19 mouse cellular contexts compared by ENCODE assay signal in the genomic region with DNA sequence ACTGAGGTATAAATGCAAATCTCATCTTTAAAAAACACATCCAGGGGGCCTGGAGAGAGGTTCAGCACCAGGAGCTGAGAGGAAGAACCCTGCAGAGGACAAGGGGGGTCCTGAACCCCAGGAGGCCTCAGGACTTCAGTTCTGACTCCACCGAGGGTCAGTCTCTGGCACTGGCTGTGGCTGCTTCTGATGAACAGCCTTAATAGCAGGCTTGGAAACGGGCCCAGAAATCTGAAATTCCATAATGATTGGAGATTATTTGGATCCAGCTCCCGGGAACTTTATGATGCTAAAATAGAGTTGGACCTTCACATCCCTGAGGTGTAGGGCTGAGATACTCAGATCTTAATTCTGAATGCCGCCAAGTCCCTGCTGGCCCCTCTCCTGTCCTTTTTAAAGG. TPM values are rescaled to one million over a fixed set of nuclear protein-coding genes. Genes with fewer than 3 reads are reported as not detected.
DNase-seq lines count a peak whose midpoint lies in the region; ATAC-seq and TF ChIP-seq lines count a peak whose summit lies in the region.
"Had no signal": no experiment of that assay in that cellular context is flagged by ENCODE, and none has a peak within 500 bp of the region (broad histone marks: within the 10 kb centered on the region; RNA-seq: fewer than 3 reads in every experiment).

No protein-coding gene starts in this region.

- no peak overlapping the region for H3K4me2 ChIP-seq in heart, postnatal 0 days (ENCODE audit: low read depth, low read length)
- no peak overlapping the region for H3K4me2 ChIP-seq in heart, embryonic 12.5 days
- no peak overlapping the region for H3K4me2 ChIP-seq in neural tube, embryonic 15.5 days
- H3K4me2 ChIP-seq: forebrain, embryonic 13.5 days; neural tube, embryonic 12.5 days had no signal

- 8% methylated on average over 4 of the region's 4 CpGs for WGBS in heart, postnatal 0 days
- 6% methylated on average over 4 of the region's 4 CpGs for WGBS in heart, embryonic 12.5 days
- WGBS in neural tube, embryonic 15.5 days = 11% methylated on average over 4 of the region's 4 CpGs

- no peaks in the 10 kb centered on the region for H3K27me3 ChIP-seq in heart, postnatal 0 days (ENCODE audit: control insufficient read depth, insufficient read depth, low read length)
- no peaks in the 10 kb centered on the region for H3K27me3 ChIP-seq in heart, embryonic 12.5 days (replicated peaks)
- no peaks in the 10 kb centered on the region for H3K27me3 ChIP-seq in neural tube, embryonic 15.5 days (replicated peaks)
- H3K27me3 ChIP-seq: forebrain, embryonic 13.5 days; neural tube, embryonic 12.5 days had no signal

- no peak for TF ChIP-seq EP300 in heart, postnatal 0 days (IDR thresholded peaks at IDR 0.05; ENCODE audit: low read depth)

- H3K27ac ChIP-seq in heart, postnatal 0 days (ENCODE audit: low read depth) = no peak overlapping the region; the same call in 1 of the 2 replicates
- no peak overlapping the region for H3K27ac ChIP-seq in heart, embryonic 12.5 days (ENCODE audit: poor library complexity, severe bottlenecking)
- peak overlapping the region; percentile 41; the same call in 1 of the 2 replicates for H3K27ac ChIP-seq in neural tube, embryonic 15.5 days (replicated peaks)
- H3K27ac ChIP-seq: forebrain, embryonic 13.5 days; hindbrain, embryonic 10.5 days; neural tube, embryonic 12.5 days had no signal

- ATAC-seq in heart, postnatal 0 days (ENCODE audit: insufficient read depth, low read depth) = 0 out of 2 replicates have a peak, but pooled peaks have one; percentile 14
- no peak for ATAC-seq in heart, embryonic 12.5 days (ENCODE audit: insufficient number of reproducible peaks, low FRiP score)
- ATAC-seq in neural tube, embryonic 15.5 days (ENCODE audit: low FRiP score) = no peak
- ATAC-seq: forebrain, embryonic 13.5 days; inflammation-experienced regulatory T-cells, adult 6 months had no signal

- H3K4me1 ChIP-seq in heart, postnatal 0 days (ENCODE audit: control insufficient read depth, insufficient read depth) = peaks cover 8% of the 10 kb centered on the region; the same call in 1 of the 2 replicates
- H3K4me1 ChIP-seq in heart, embryonic 12.5 days (replicated peaks) = peaks cover 14% of the 10 kb centered on the region
- H3K4me1 ChIP-seq in neural tube, embryonic 15.5 days = peaks cover 14% of the 10 kb centered on the region

- H3K9ac ChIP-seq in heart, postnatal 0 days (replicated peaks; ENCODE audit: low read depth, low read length) = no peak overlapping the region
- no peak overlapping the region for H3K9ac ChIP-seq in heart, embryonic 12.5 days
- no peak overlapping the region for H3K9ac ChIP-seq in neural tube, embryonic 15.5 days (replicated peaks)
- H3K9ac ChIP-seq: forebrain, embryonic 13.5 days; neural tube, embryonic 12.5 days had no signal

- H3K36me3 ChIP-seq in heart, postnatal 0 days (replicated peaks; ENCODE audit: control insufficient read depth, insufficient read depth, low read length) = no peaks in the 10 kb centered on the region
- H3K36me3 ChIP-seq in heart, embryonic 12.5 days = no peaks in the 10 kb centered on the region
- no peaks in the 10 kb centered on the region for H3K36me3 ChIP-seq in neural tube, embryonic 15.5 days
- H3K36me3 ChIP-seq: hindbrain, embryonic 10.5 days; neural tube, embryonic 12.5 days had no signal

- TF ChIP-seq CTCF in heart, postnatal 0 days (IDR thresholded peaks at IDR 0.05; ENCODE audit: low read depth) = no peak

- no peaks in the 10 kb centered on the region for H3K9me3 ChIP-seq in heart, postnatal 0 days (replicated peaks; ENCODE audit: control insufficient read depth, low read length)
- H3K9me3 ChIP-seq in heart, embryonic 12.5 days (replicated peaks) = no peaks in the 10 kb centered on the region
- no peaks in the 10 kb centered on the region for H3K9me3 ChIP-seq in neural tube, embryonic 15.5 days (replicated peaks)
- H3K9me3 ChIP-seq: forebrain, embryonic 13.5 days; hindbrain, embryonic 10.5 days; neural tube, embryonic 12.5 days had no signal

- DNase-seq in adrenal gland, postnatal 10 days = peak; percentile 23
- DNase-seq in adrenal gland, adult 18-20 months (ENCODE audit: low spot score in 2 of 2) = no peak
- peak; percentile 26 for DNase-seq in heart, postnatal 0 days (ENCODE audit: low spot score)
- peak; percentile 29 for DNase-seq in lung, postnatal 10 days
- DNase-seq in lung, postnatal 36 days = no peak
- no peak for DNase-seq in left cerebral cortex, adult 8-10 months (ENCODE audit: low spot score in 2 of 2)
- DNase-seq: cerebellum, postnatal 10 days; kidney, adult 9 months; liver; lung, adult 2 months; right cerebral cortex, postnatal 14 days; thymus, postnatal 25 days had no signal

- no peak overlapping the region for H3K4me3 ChIP-seq in heart, postnatal 0 days (ENCODE audit: low read depth, low read length)
- no peak overlapping the region for H3K4me3 ChIP-seq in heart, embryonic 12.5 days
- no peak overlapping the region for H3K4me3 ChIP-seq in neural tube, embryonic 15.5 days (replicated peaks)
- H3K4me3 ChIP-seq: forebrain, embryonic 13.5 days; hindbrain, embryonic 10.5 days; neural tube, embryonic 12.5 days had no signal

RNA-seq across cellular contexts. Expression of gene Rptor, which starts 25.9 kb away (rescaled TPM):
- total RNA-seq in adrenal gland, postnatal 10 days (2021) = 10 to 100 TPM; 36.9 to 50.6 TPM
- total RNA-seq in adrenal gland, adult 18-20 months (2021) = 10 to 100 TPM; 44.4 to 50.2 TPM
- 33.9 and 39.8 TPM in 2 replicates for total RNA-seq in heart, postnatal 0 days (2014; rRNA removed; ENCODE audit: low replicate concordance)
- 4.8 and 4.9 TPM in 2 replicates for polyA plus RNA-seq in heart, postnatal 0 days (2015; fragmentation: Nextera tagmentation; extraction: Ambion mirVana)
- 13.3 and 14.1 TPM in 2 replicates for polyA plus RNA-seq in heart, embryonic 12.5 days (2016; fragmentation: Nextera tagmentation; extraction: Ambion mirVana)
- 10.4 and 11.7 TPM in 2 replicates for polyA plus RNA-seq in neural tube, embryonic 15.5 days (2015; fragmentation: Nextera tagmentation; extraction: Ambion mirVana)
- 10 to 100 TPM; 57.5 to 65.0 (median 61.0) TPM for total RNA-seq in left cerebral cortex, adult 8-10 months (2022)

RNA-seq across cellular contexts. Expression of gene Nptx1, which starts 29.3 kb away (rescaled TPM):
- total RNA-seq in adrenal gland, postnatal 10 days (2021) = 1 to 10 TPM; 2.5 to 3.4 TPM
- total RNA-seq in adrenal gland, adult 18-20 months (2021) = 1 to 10 TPM; 2.7 to 4.6 TPM
- total RNA-seq in heart, postnatal 0 days (2014; rRNA removed; ENCODE audit: low replicate concordance) = 0.81 and 1.6 TPM in 2 replicates
- 0.23 TPM in 2 replicates for polyA plus RNA-seq in heart, postnatal 0 days (2015; fragmentation: Nextera tagmentation; extraction: Ambion mirVana)
- polyA plus RNA-seq in heart, embryonic 12.5 days (2016; fragmentation: Nextera tagmentation; extraction: Ambion mirVana) = 1.8 and 2.1 TPM in 2 replicates
- polyA plus RNA-seq in neural tube, embryonic 15.5 days (2015; fragmentation: Nextera tagmentation; extraction: Ambion mirVana) = 26.0 and 28.3 TPM in 2 replicates
- 100 to 1,000 TPM; 185 to 209 (median 199) TPM for total RNA-seq in left cerebral cortex, adult 8-10 months (2022)
- total RNA-seq: megakaryocyte, adult 5-6 weeks had no signal
- polyA plus RNA-seq: inflammation-experienced regulatory T-cells, adult 6 months had no signal

Comparison
In these comparisons a context has a peak if more than half of its experiments do, and no peak if none do; other contexts are left out.
1. DNase-seq: peak in adrenal gland, postnatal 10 days (single experiment), heart, postnatal 0 days (single experiment) and lung, postnatal 10 days (single experiment); none in adrenal gland, adult 18-20 months (0 of 2), lung, postnatal 36 days (single experiment) and left cerebral cortex, adult 8-10 months (0 of 2).
2. RNA of gene Nptx1, which starts 29.3 kb away (total RNA-seq): 185 to 209 TPM in left cerebral cortex, adult 8-10 months; 2.7 to 4.6 TPM in adrenal gland, adult 18-20 months, 2.5 to 3.4 TPM in adrenal gland, postnatal 10 days and 0.81 to 1.6 TPM in heart, postnatal 0 days; every median in the first group is over 10 times any median in the second.